Mouse (Mus musculus) spleen, postnatal 4 days (tissue): Measurements from ENCODE around the gene Pin4.
A peak's percentile ranks its signal among the peaks of the same experiment; 100 is the strongest.
"Not testable (repeated sequence)": the region's sequence is repeated elsewhere in the genome, so short reads cannot be mapped to it uniquely, and the experiment has no call there.

Experiments used
- DNase-seq, 2 experiments: peaks; one replicate each; pipeline ENCODE4 v3.0.0; 2022; ENCODE audit warnings: low spot score in 2 of 2

The Pin4 gene

GRCm38 (mm10) chrX:102119042-102119864 lies at the start of gene Pin4:
TSS of gene Pin4 (plus strand) at chrX:102119447.
- peak; percentile 88 to 92 for DNase-seq

- DNase-seq: peak in 1 of 2 experiments; percentile 21
These were observed 48.4 kb upstream of the Pin4 start, which contains the start of gene Rtl5 for GRCm38 (mm10) chrX:102070591-102071471. TSS of gene Rtl5 (minus strand) at chrX:102071304.

GRCm38 (mm10) chrX:102071517-102071916 lies 47.7 kb upstream of the Pin4 start:
- no peak for DNase-seq

- no peak for DNase-seq
These were observed 45.5 kb upstream of the Pin4 start for GRCm38 (mm10) chrX:102073605-102074325.

- DNase-seq: no peak
These were observed 44.8 kb upstream of the Pin4 start for GRCm38 (mm10) chrX:102074435-102074834.

GRCm38 (mm10) chrX:102075158-102075557 lies 44.1 kb upstream of the Pin4 start:
- DNase-seq: no peak

- DNase-seq: no peak
These were observed 42.1 kb upstream of the Pin4 start for GRCm38 (mm10) chrX:102076886-102077765.

- DNase-seq: no peak
These were observed 38.2 kb upstream of the Pin4 start for GRCm38 (mm10) chrX:102081076-102081475.

- DNase-seq: no peak
These were observed 37.5 kb upstream of the Pin4 start for GRCm38 (mm10) chrX:102081573-102082279.

GRCm38 (mm10) chrX:102082340-102082739 lies 36.9 kb upstream of the Pin4 start:
- no peak for DNase-seq

GRCm38 (mm10) chrX:102085798-102086443 lies 33.3 kb upstream of the Pin4 start:
- no peak for DNase-seq

- no peak for DNase-seq
These were observed 28.6 kb upstream of the Pin4 start for GRCm38 (mm10) chrX:102090605-102091004.

GRCm38 (mm10) chrX:102094381-102094904 lies 24.8 kb upstream of the Pin4 start:
- DNase-seq: no peak

GRCm38 (mm10) chrX:102101886-102102285 lies 17.4 kb upstream of the Pin4 start:
- DNase-seq: no peak

- not testable (repeated sequence) for DNase-seq
These were observed 15.4 kb upstream of the Pin4 start for GRCm38 (mm10) chrX:102103830-102104229.

GRCm38 (mm10) chrX:102109349-102109748 lies 9.9 kb upstream of the Pin4 start:
- not testable (repeated sequence) for DNase-seq

- DNase-seq: no peak
These were observed 3.6 kb upstream of the Pin4 start for GRCm38 (mm10) chrX:102115676-102116075.

- DNase-seq: no peak
These were observed 2.1 kb downstream of the Pin4 start for GRCm38 (mm10) chrX:102121321-102121720.

GRCm38 (mm10) chrX:102141157-102141556 lies 21.9 kb downstream of the Pin4 start:
- DNase-seq: no peak
